Mouse (Mus musculus): Measurements from ENCODE around the gene Galm. TPM values are rescaled to one million over a fixed set of nuclear protein-coding genes. Genes with fewer than 3 reads are reported as not detected.
"Not testable (repeated sequence)": the region's sequence is repeated elsewhere in the genome, so short reads cannot be mapped to it uniquely, and the experiment has no call there.

Galm gene
- total RNA-seq, 2 experiments from 2014 or later, result 15.0 to 16.8 TPM

GRCm38 (mm10) chr17:80193075-80193474 is 65.8 kb downstream of the Galm start:
- intact Hi-C loops (cut with DNase I), result loop anchor here (10.0 kb wide), 1 partner anchor 528 kb away; no protein-coding TSS in a partner anchor
- DNase-seq, result no peak

DNA sequence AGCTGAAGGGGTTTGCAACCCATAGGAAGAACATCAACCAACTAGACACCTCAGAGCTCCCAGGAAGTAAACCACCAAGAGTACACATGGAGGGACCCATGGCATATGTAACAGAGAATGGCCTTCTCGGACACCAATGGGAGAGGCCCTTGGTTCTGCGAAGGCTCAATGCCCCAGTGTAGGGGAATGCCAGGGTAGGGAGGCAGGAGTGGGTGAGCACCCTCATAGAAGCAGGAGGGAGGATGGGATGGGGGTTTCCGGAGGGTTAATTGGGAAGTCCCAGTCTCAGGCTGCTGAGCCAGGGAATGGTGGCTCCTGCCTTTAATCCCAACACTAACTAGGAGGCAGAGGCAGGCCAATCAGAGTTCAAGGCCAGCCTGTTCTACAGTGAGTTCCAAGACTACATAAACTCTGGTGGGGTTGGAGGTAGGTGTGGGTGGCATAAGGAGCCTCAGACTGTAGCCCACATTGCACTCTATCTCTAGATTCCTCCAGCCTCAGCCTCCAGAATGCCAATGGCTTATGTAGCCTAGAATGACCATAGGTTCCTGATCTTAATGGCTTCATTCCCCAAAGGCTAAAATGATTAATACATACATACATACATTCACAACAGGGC is 72.0 kb downstream of the Galm start:
- intact Hi-C loops (cut with DNase I), result loop anchor here (10.0 kb wide), 1 partner anchor 534 kb away; no protein-coding TSS in a partner anchor
- DNase-seq, result no peak

DNA sequence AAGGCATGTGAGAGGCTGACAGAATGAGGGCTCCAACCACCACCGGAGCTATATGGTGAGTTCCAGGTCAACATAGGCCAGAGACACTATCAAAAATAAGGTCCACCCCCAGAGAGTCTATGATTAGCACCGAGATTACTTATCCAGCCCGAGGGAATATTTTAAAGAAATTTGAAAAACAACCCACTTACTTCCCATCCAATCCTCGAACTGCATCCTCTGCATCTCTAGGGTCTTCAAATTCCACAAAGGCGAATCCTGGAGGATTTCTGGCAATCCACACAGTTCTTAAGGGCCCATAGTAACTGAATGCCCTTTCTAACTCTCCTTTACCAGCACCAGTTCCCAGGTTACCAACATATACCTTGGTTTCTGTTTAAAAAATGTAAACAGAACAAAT is 78.4 kb downstream of the Galm start:
- DNase-seq, result no peak
- intact Hi-C loops (cut with DNase I), result loop anchor here (2.0 to 10.0 kb wide), 4 partner anchors 19 to 311 kb away; partner anchors contain the start of genes Atl2, Gemin6, Hnrnpll and Sos1

DNA sequence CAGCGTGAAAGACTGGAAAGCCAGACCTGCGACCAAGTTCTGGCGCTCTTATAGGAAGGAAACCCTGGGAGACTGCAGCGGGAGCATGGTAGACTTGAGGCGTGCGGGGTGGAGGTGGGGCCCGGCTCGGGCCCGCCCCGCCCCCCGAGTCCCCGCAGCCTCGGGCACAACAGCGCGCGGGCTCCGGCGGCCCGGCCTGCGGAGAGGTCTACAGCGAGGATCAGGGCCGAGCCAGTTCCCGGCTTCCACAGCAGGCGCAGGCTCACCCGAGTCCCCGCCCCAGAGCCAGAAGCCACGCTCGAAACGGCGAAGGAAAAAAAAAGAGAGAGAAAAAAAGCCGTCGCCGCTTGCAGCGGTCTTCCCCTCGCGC is 79.0 kb downstream of the Galm start:
- intact Hi-C loops (cut with DNase I), result loop anchor here (2.0 to 10.0 kb wide), 4 partner anchors 19 to 311 kb away; partner anchors contain the start of genes Atl2, Gemin6, Hnrnpll and Sos1
- DNase-seq, result no peak

GRCm38 (mm10) chr17:80206671-80207581 is 79.7 kb downstream of the Galm start, which contains the start of the genes Srsf7 and Ttc39d:
Gene Srsf7, minus strand, starts transcription at chr17:80207307.
Gene Ttc39d, plus strand, starts transcription at chr17:80207460.
- DNase-seq, result peak; percentile 99
- intact Hi-C loops (cut with DNase I), result loop anchor here (2.0 to 10.0 kb wide), 4 partner anchors 18 to 312 kb away; partner anchors contain the start of genes Atl2, Gemin6, Hnrnpll and Sos1

GRCm38 (mm10) chr17:80213998-80214397 is 86.7 kb downstream of the Galm start:
- DNase-seq; intact Hi-C loops (cut with DNase I): not testable (repeated sequence)

DNA sequence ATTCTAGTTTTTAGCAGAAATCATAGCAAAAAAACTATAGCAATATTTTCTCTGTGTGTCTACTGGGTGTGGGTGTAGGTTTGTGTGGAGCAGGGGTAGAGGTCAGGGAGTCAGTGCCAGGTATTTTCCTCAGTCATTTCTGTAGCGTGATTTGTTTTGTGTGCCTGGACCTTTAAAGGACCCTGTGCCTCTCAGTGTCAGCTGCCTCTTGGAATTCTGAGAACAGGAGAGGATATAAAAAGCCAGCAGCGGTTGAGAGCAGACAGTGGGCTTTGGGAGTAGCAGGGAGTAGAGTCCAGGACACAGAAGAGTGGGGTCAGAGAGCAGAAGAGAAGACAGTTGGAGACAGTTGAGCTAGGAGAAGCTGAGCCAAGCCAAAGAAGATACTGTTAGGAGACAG is 92.9 kb downstream of the Galm start:
- DNase-seq, result no peak
- intact Hi-C loops (cut with DNase I), result loop anchor here (5.0 kb wide), 1 partner anchor 72 kb away; the partner anchor contains the start of genes Dhx57 and Morn2

GRCm38 (mm10) chr17:80221202-80221601 is 93.9 kb downstream of the Galm start:
- no peak for DNase-seq
- intact Hi-C loops (cut with DNase I), result loop anchor here (5.0 kb wide), 1 partner anchor 71 kb away; the partner anchor contains the start of genes Dhx57 and Morn2

GRCm38 (mm10) chr17:80221890-80222628 is 94.8 kb downstream of the Galm start:
- intact Hi-C loops (cut with DNase I), result loop anchor here (5.0 kb wide), 1 partner anchor 70 kb away; the partner anchor contains the start of genes Dhx57 and Morn2
- no peak for DNase-seq

GRCm38 (mm10) chr17:80223829-80224228 is 96.6 kb downstream of the Galm start:
- intact Hi-C loops (cut with DNase I), result loop anchor here (2.0 to 5.0 kb wide), 2 partner anchors 17 to 68 kb away; partner anchors contain the start of genes Dhx57, Morn2, Srsf7 and Ttc39d
- no peak for DNase-seq

DNA sequence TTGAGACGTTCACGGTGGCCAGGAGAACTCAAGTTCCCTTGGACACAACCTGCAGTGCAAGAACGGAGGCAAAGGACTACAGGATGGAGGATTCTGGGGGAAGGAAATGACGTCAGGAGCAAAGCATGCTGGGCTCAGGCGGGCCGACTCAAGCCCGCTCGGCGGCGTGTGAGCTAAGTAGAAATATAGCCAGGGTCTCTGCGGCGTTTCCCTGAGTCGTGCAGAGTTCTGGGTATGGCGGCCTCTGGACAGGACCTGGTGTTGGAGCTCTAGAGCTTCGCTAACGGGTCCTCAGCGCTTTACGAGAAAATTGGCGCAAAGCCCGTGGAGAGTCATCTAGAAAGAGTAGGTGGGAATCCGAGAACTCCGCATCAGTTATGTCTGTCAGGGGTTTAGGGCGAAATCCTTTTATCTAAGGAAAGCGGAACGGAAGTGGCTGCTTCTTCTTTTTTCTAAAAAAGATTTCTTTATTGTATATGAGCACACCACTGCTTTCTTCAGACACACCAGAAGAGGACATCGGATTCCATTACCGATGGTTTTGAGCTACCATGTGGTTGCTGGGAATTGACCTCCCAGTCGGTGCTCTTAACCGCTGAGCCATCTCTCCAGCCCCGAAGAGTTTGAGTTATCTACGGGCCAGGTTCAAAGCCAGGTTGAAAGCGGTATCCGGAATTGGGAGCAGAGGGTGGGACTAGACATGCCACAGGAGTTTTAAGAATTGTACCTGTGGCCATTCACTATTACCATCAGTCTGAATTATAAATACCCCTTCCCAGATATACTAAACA is 97.2 kb downstream of the Galm start, which contains the start of gene Gemin6:
Gene Gemin6, plus strand, starts transcription at position 116 of the 791 bp plus-strand sequence.
- intact Hi-C loops (cut with DNase I), result loop anchor here (2.0 to 5.0 kb wide), 2 partner anchors 18 to 68 kb away; partner anchors contain the start of genes Dhx57, Morn2, Srsf7 and Ttc39d
- peak; percentile 81 for DNase-seq

GRCm38 (mm10) chr17:80225142-80225541 is 97.9 kb downstream of the Galm start:
- intact Hi-C loops (cut with DNase I), result loop anchor here (2.0 kb wide), 1 partner anchor 18 kb away; the partner anchor contains the start of genes Srsf7 and Ttc39d
- not testable (repeated sequence) for DNase-seq

DNA sequence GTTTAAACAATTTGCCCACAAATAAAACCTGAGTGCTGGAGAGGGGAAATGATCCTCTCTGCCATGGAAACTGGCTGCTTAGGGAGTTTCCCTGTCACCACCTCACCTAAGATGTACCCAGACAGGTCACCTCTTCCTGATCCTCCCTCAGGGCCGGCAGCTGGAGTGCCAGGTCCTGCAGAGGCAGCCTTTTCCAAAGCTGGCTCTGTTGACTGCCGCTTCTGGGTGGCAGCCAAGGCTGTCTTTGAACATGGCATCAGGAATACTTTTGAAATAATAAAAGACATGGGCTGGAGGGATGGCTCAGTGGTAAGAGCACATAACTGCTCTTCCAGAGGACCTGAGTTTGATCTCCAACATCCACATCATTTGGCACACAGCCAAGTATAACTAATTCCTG is 102.1 kb downstream of the Galm start:
- DNase-seq, result no peak
- intact Hi-C loops (cut with DNase I), result no loop called here

DNA sequence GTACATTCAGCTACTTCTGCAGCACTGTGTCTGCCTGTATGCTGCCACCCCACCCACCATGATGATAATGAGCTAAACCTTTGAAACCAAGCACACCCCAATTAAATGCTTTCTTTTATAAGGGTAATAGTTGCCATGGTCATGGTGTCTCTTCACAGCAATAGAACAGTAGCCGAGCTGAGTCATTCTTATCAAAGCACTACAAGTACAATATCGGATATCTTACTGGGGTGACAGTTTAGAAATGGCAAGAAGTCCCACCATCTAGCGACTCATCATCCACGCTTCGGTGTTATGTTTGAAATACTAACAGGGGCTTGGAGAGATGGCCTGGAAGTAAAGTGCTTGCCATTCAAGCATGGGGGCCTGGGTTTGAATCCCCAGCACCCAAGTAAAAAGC is 106.6 kb downstream of the Galm start:
- intact Hi-C loops (cut with DNase I), result no loop called here

DNA sequence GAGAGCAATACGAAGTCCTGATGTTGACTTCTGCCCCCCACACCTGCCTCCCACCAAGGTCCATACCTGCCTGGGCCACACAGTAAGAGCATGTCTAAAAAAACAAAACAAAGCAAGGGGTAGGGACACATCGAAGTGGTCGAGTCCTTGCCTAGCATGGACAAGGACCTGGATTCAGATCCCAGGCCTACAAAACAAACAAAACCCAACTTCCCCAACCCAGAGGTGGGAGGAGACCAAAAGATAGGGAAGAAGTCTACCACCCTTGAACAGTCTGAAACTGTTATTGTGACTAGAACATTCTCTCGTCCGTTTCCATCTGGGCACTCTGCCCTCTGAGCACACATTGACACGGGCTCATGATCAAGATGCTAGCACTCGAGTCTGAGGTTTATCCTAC is 107.1 kb downstream of the Galm start:
- no peak for DNase-seq
- intact Hi-C loops (cut with DNase I), result no loop called here

More for the DNA sequence above, 106.6 kb downstream of the Galm start:
- DNase-seq, result no peak
